Mouse (Mus musculus) kidney, adult 2 months (tissue): ENCODE data around the gene Crip2. TPM values are rescaled to one million over a fixed set of nuclear protein-coding genes. Genes with fewer than 3 reads are reported as not detected.
A peak's percentile ranks its signal among the peaks of the same experiment; 100 is the strongest.

Source experiments
- DNase-seq: peaks from one replicate; pipeline ENCODE4 v3.0.0; 2021
- H3K27ac ChIP-seq: fragments of 200-500 bp; 2 replicates; pipeline ENCODE4 v1.5.1; 2012; ENCODE audit warnings: low read depth, low read length, control low read depth, inconsistent platforms; ENCODE audit not compliant: insufficient read depth
- H3K27me3 ChIP-seq: fragments of 200-500 bp; replicated peaks from 2 replicates; pipeline ENCODE4 v1.6.1; 2012; ENCODE audit warnings: mild to moderate bottlenecking, moderate library complexity, low read length, inconsistent platforms; ENCODE audit not compliant: control insufficient read depth, insufficient read depth
- H3K36me3 ChIP-seq: fragments of 200-500 bp; 2 replicates; pipeline ENCODE4 v1.6.1; 2012; ENCODE audit warnings: mild to moderate bottlenecking, moderate library complexity, low read length, inconsistent platforms; ENCODE audit not compliant: control insufficient read depth, insufficient read depth
- H3K4me1 ChIP-seq: fragments of 200-500 bp; 2 replicates; pipeline ENCODE4 v1.6.1; 2011; ENCODE audit warnings: low read length; ENCODE audit not compliant: control insufficient read depth, insufficient read depth
- H3K4me3 ChIP-seq: fragments of 200-500 bp; 2 replicates; pipeline ENCODE4 v1.5.1; 2011; ENCODE audit warnings: mild to moderate bottlenecking, low read depth, low read length, control low read depth; ENCODE audit not compliant: insufficient read depth
- CTCF ChIP-seq: fragments of 200-500 bp; conservative IDR thresholded peaks from 2 replicates; pipeline ENCODE4 v1.5.1; 2011; ENCODE audit warnings: low read depth, mild to moderate bottlenecking, control low read depth, low read length, moderate library complexity, mixed read lengths; ENCODE audit not compliant: insufficient read depth, insufficient read length
- POLR2A ChIP-seq: fragments of 200-500 bp; IDR thresholded peaks from one replicate; pipeline ENCODE4 v1.6.1; 2011; ENCODE audit warnings: low read depth, low read length, control low read depth
- WGBS: fragments of 180-500 bp; shearing (Covaris S2); methylation state at CpG from one replicate; pipeline ENCODE4 v1.1.7; 2018; 5-methylcytosine and 5-hydroxymethylcytosine counted together
- polyA plus RNA-seq: library from polyadenylated mRNA; depleted of rRNA; stranded (reverse); fragments of >200 nt; gene quantifications from 2 replicates; pipeline ENCODE4 v1.2.3, GENCODE M21; 2012

Gene Crip2
- polyA plus RNA-seq, 1 experiment: 221 TPM

DNA sequence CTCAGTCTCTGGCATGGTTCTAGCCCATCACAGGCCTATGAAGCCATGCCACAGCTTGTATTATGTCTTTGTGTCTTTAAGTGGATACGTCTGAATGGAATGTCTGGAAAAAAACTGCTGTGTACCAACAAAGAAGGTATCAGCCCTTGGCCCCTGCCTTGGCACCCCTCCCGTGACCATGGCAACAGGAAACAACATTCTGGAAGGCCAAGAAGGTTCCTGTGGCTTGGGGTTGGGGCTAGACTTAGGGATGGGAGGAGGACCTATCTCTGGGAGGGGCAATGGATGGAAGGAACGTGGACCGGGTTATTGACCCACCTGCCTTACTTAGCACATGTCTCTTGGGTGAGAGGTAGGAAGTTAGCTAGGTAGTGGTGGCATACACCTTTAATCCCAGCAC is 9.3 kb downstream of the Crip2 start:
- H3K4me1 ChIP-seq: peaks cover 21% of the 10 kb centered on the region
- no peak overlapping the region for H3K4me3 ChIP-seq
- TF ChIP-seq CTCF (no peak), POLR2A (no peak)
- no peaks in the 10 kb centered on the region for H3K36me3 ChIP-seq
- H3K27me3 ChIP-seq: no peaks in the 10 kb centered on the region
- H3K27ac ChIP-seq: no peak overlapping the region
- WGBS: 68% methylated on average over 4 of the region's 4 CpGs
- DNase-seq: peak; percentile 41

- no peaks in the 10 kb centered on the region for H3K36me3 ChIP-seq
- H3K4me1 ChIP-seq: peaks cover 24% of the 10 kb centered on the region
- no peak for TF ChIP-seq POLR2A
- 89% methylated on average over 3 of the region's 3 CpGs for WGBS
- H3K27ac ChIP-seq: no peak overlapping the region
- DNase-seq: no peak
- H3K27me3 ChIP-seq: no peaks in the 10 kb centered on the region
- no peak overlapping the region for H3K4me3 ChIP-seq
Observed at GRCm38 (mm10) chr12:113149896-113150295, 9.9 kb downstream of the Crip2 start.

DNA sequence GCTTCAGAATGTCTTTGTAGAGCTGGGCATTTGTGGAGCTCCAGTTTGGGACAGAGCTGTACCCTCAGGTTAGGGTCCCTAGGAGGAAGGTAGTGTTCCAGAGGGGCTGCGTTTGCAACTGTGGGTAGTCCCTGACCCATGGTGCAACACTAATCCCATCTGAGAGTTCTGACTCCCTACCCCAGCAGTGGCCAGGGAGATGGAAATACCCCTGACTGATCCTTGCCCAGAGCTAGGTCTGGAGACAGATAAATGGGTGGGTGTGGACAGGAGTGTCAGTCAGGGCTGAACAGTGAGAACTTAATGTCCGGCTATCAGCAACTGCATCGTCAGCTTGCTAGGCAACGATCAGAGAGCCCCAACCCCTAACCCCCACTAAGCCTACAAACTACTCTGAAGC is 10.6 kb downstream of the Crip2 start:
- TF ChIP-seq POLR2A (no peak), CTCF (no peak)
- 84% methylated on average over 4 of the region's 4 CpGs for WGBS
- Histone ChIP-seq H3K4me1 (peaks cover 27% of the 10 kb centered on the region), H3K27ac (no peak overlapping the region), H3K4me3 (no peak overlapping the region), H3K36me3 (no peaks in the 10 kb centered on the region), H3K27me3 (no peaks in the 10 kb centered on the region)
- no peak for DNase-seq

- Histone ChIP-seq H3K27ac (no peak overlapping the region), H3K4me1 (peaks cover 24% of the 10 kb centered on the region), H3K4me3 (no peak overlapping the region), H3K27me3 (no peaks in the 10 kb centered on the region), H3K36me3 (no peaks in the 10 kb centered on the region)
- no peak for TF ChIP-seq CTCF
- no peak for TF ChIP-seq POLR2A
- 24% methylated on average over 8 of the region's 8 CpGs for WGBS
- DNase-seq: peak; percentile 43
Observed at GRCm38 (mm10) chr12:113151046-113151445, 11.0 kb downstream of the Crip2 start.

- peak; percentile 55 for DNase-seq
- H3K36me3 ChIP-seq: no peaks in the 10 kb centered on the region
- TF ChIP-seq CTCF (no peak), POLR2A (peak; percentile 10)
- no peaks in the 10 kb centered on the region for H3K27me3 ChIP-seq
- 3% methylated on average over 36 of the region's 36 CpGs for WGBS
- H3K4me3 ChIP-seq: peak overlapping the region; percentile 53
- peaks cover 17% of the 10 kb centered on the region for H3K4me1 ChIP-seq
- no peak overlapping the region for H3K27ac ChIP-seq
Observed at GRCm38 (mm10) chr12:113151661-113152271, 11.7 kb downstream of the Crip2 start.

GRCm38 (mm10) chr12:113152272-113152661 is 12.2 kb downstream of the Crip2 start:
- H3K4me1 ChIP-seq: peaks cover 16% of the 10 kb centered on the region
- TF ChIP-seq CTCF (no peak), POLR2A (no peak)

DNA sequence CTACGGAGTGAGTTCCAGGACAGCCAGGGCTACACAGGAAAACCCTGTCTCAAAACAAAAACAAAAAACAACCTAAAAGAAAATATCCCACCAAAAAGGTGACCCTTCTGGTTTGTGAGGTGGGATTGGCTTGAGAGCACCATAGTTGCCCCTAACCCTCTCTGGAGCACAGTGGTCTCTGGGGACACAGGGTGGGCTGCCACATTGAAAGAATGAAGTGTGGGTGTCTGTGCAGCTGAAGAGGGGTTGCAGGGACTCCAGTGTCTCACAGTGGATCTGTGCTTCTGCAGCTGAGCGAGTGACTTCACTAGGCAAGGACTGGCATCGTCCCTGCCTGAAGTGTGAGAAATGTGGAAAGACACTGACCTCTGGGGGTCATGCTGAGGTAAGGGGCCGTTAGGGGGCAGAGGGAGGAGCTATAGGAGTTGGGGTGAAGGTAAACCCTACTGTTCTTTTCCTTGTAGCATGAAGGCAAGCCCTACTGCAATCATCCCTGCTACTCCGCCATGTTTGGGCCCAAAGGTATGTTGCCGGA is 13.0 kb downstream of the Crip2 start:
- H3K27ac ChIP-seq: no peak overlapping the region
- no peaks in the 10 kb centered on the region for H3K36me3 ChIP-seq
- H3K27me3 ChIP-seq: no peaks in the 10 kb centered on the region
- WGBS: 86% methylated on average over 6 of the region's 6 CpGs
- no peak for DNase-seq
- no peak overlapping the region for H3K4me3 ChIP-seq
- peaks cover 16% of the 10 kb centered on the region for H3K4me1 ChIP-seq
- TF ChIP-seq POLR2A (no peak), CTCF (no peak)

More at GRCm38 (mm10) chr12:113152272-113152661, 12.2 kb downstream of the Crip2 start:
- Histone ChIP-seq H3K27me3 (no peaks in the 10 kb centered on the region), H3K27ac (no peak overlapping the region), H3K4me3 (peak overlapping the region; percentile 53), H3K36me3 (no peaks in the 10 kb centered on the region)
- no peak for DNase-seq
- WGBS: 33% methylated on average over 19 of the region's 19 CpGs
